In genomic region chr4:53884351-53885245, GRCm38 (mm10) we compare ENCODE assay signal across 9 mouse cellular contexts. TPM values are rescaled to one million over a fixed set of nuclear protein-coding genes. Genes with fewer than 3 reads are reported as not detected.
DNase-seq lines count a peak whose midpoint lies in the region; ATAC-seq lines count a peak whose summit lies in the region.
"Had no signal": no experiment of that assay in that cellular context is flagged by ENCODE, and none has a peak within 500 bp of the region (broad histone marks: within the 10 kb centered on the region; RNA-seq: fewer than 3 reads in every experiment).

No protein-coding gene starts in this region.

- H3K9me3 ChIP-seq in forebrain, embryonic 16.5 days (ENCODE audit: control insufficient read depth, low read length), result no peaks in the 10 kb centered on the region
- H3K9me3 ChIP-seq: megakaryocyte, embryonic 14.5 days had no signal

- ATAC-seq in forebrain, embryonic 16.5 days, result no peak; the same call in 1 of the 2 replicates

- peak overlapping the region; percentile 30 for H3K4me2 ChIP-seq in forebrain, embryonic 16.5 days (ENCODE audit: low read length)

- 51% methylated on average over 14 of the region's 14 CpGs for WGBS in forebrain, embryonic 16.5 days

- peak; percentile 36 for DNase-seq in adrenal gland, adult 2 months
- no peak for DNase-seq in adrenal gland, adult 8-10 months
- peak; percentile 3 for DNase-seq in thymus, postnatal 0 days (ENCODE audit: low spot score)
- no peak for DNase-seq in thymus, postnatal 10 days (ENCODE audit: low spot score in 2 of 2)
- DNase-seq in kidney, postnatal 10 days, result peak; percentile 53
- peak; percentile 65 for DNase-seq in lung, postnatal 36 days
- DNase-seq in yolk sac, embryonic 10.5 days (ENCODE audit: low spot score), result peak; percentile 5

- 0 out of 2 replicates have a peak, but pooled peaks cover 5% of the 10 kb centered on the region for H3K4me1 ChIP-seq in forebrain, embryonic 16.5 days (replicated peaks; ENCODE audit: control insufficient read depth, insufficient read depth, low read length)

- H3K27me3 ChIP-seq in forebrain, embryonic 16.5 days (replicated peaks; ENCODE audit: control insufficient read depth, insufficient read depth, low read length), result no peaks in the 10 kb centered on the region

- no peak overlapping the region; the same call in 1 of the 2 replicates for H3K4me3 ChIP-seq in forebrain, embryonic 16.5 days (replicated peaks; ENCODE audit: low read length)
- H3K4me3 ChIP-seq: megakaryocyte, embryonic 14.5 days had no signal

- no peak overlapping the region for H3K27ac ChIP-seq in forebrain, embryonic 16.5 days (ENCODE audit: low read length)

- H3K36me3 ChIP-seq in forebrain, embryonic 16.5 days (ENCODE audit: control insufficient read depth, insufficient read depth), result no peaks in the 10 kb centered on the region

- no peak overlapping the region for H3K9ac ChIP-seq in forebrain, embryonic 16.5 days (replicated peaks; ENCODE audit: low read depth, low read length)

RNA-seq across cellular contexts. Expression of gene Tmem38b, which starts 58.8 kb away (rescaled TPM):
- total RNA-seq in adrenal gland, adult 2 months (2021), result 10 to 100 TPM; 22.0 to 25.3 TPM
- 3.5 and 9.5 TPM in 2 replicates for polyA plus RNA-seq in adrenal gland, adult 2 months (2012; rRNA removed)
- total RNA-seq in adrenal gland, adult 8-10 months (2022), result 10 to 100 TPM; 15.8 to 30.8 (median 20.0) TPM
- polyA plus RNA-seq in thymus, postnatal 0 days (2015; fragmentation: Nextera tagmentation; extraction: Ambion mirVana), result 6.9 TPM in 2 replicates
- polyA plus RNA-seq in forebrain, embryonic 16.5 days (2015; fragmentation: Nextera tagmentation; extraction: Ambion mirVana), result 6.8 and 8.0 TPM in 2 replicates

Comparison
In these comparisons a context has a peak if more than half of its experiments do, and no peak if none do; other contexts are left out.
1. DNase-seq: peak in adrenal gland, adult 2 months (single experiment), thymus, postnatal 0 days (single experiment), kidney, postnatal 10 days (single experiment), lung, postnatal 36 days (single experiment) and yolk sac, embryonic 10.5 days (single experiment); none in adrenal gland, adult 8-10 months (single experiment) and thymus, postnatal 10 days (0 of 2).